Mouse (Mus musculus): ENCODE results near the gene Fancm. TPM values are rescaled to one million over a fixed set of nuclear protein-coding genes. Genes with fewer than 3 reads are reported as not detected.

Gene Fancm
- polyA plus RNA-seq, 1 experiment = 4.3 TPM

GRCm38 (mm10) chr12:65173736-65174135 is 98.3 kb downstream of the Fancm start:
- Histone ChIP-seq H3K4me1 (replicated peaks; ENCODE audit: control insufficient read depth, insufficient read depth, low read length) (peaks cover 7% of the 10 kb centered on the region), H3K27ac (ENCODE audit: control insufficient read depth, insufficient read depth, low read length) (no peak overlapping the region; the same call in 1 of the 2 replicates), H3K36me3 (ENCODE audit: control insufficient read depth, insufficient read depth, low read length) (no peaks in the 10 kb centered on the region), H3K4me3 (ENCODE audit: control insufficient read depth, insufficient read depth, low read length) (no peak overlapping the region), H3K27me3 (ENCODE audit: control insufficient read depth, insufficient read depth, low read length) (no peaks in the 10 kb centered on the region)
- DNase-seq = no peak
- WGBS = 97% methylated on average over 5 of the region's 5 CpGs
- TF ChIP-seq CTCF (IDR thresholded peaks at IDR 0.05; ENCODE audit: borderline replicate concordance, control insufficient read depth, extremely low read depth, insufficient read depth, low read length, poor library complexity) = no peak
- TF ChIP-seq POLR2A (IDR thresholded peaks at IDR 0.05; ENCODE audit: control insufficient read depth, extremely low read depth, insufficient read depth, low read length, poor library complexity) = no peak

Other genes starting within 250 kb of the Fancm start
- 0.89 and 1.3 TPM in 2 replicates for gene Gm527, start 157.7 kb upstream of the Fancm start, polyA plus RNA-seq (2012; rRNA removed)
- 5.6 and 6.5 TPM in 2 replicates for gene Klhl28, start 110.1 kb upstream of the Fancm start, polyA plus RNA-seq (2012; rRNA removed)
- gene Togaram1, start 109.8 kb upstream of the Fancm start, polyA plus RNA-seq (2012; rRNA removed) = 8.2 and 8.4 TPM in 2 replicates
- 15.7 and 18.7 TPM in 2 replicates for gene Prpf39, start 39.3 kb upstream of the Fancm start, polyA plus RNA-seq (2012; rRNA removed)
- 42.7 and 49.9 TPM in 2 replicates for gene Fkbp3, start 1.6 kb upstream of the Fancm start, polyA plus RNA-seq (2012; rRNA removed)
- 3.8 and 4.2 TPM in 2 replicates for gene Mis18bp1, start 97.0 kb downstream of the Fancm start, polyA plus RNA-seq (2012; rRNA removed)
- gene Wdr20rt, start 149.9 kb downstream of the Fancm start, polyA plus RNA-seq (2012; rRNA removed) = not detected in 2 replicates